Mouse (Mus musculus): ENCODE results near the gene Prkca.

DNA sequence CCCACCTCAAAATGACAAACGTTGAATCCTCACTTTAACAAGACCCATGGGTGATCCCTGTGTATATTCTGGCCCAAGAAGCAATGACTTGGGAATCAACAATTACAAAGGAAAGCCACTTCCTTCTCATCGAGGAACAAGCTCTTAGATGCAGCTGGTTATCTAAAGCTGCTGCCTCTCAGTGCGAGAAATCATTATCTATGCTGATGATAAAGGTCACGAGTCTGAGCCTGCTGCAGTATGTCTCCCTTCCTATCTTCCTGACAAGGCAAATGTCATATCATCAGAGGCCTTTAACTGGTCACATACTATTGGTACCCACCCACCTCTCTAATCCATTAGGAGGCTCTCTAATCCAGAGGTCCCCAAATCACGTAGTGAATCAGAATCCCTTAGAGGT is 328.4 kb downstream of the Prkca start:
- TF ChIP-seq CTCF (IDR thresholded peaks at IDR 0.05; ENCODE audit: control insufficient read depth, insufficient read depth, insufficient read length) (no peak), MAX (IDR thresholded peaks at IDR 0.05) (no peak), CEBPB (IDR thresholded peaks at IDR 0.05; ENCODE audit: low read depth) (no peak)
